Mouse (Mus musculus): ENCODE measurements around the gene Il17ra. TPM values are rescaled to one million over a fixed set of nuclear protein-coding genes. Genes with fewer than 3 reads are reported as not detected.

The Il17ra gene
- polyA plus RNA-seq, 1 experiment from 2014 or later = 10.6 TPM

- no peak for ATAC-seq
These were observed 5.2 kb downstream of the Il17ra start for GRCm38 (mm10) chr6:120468259-120468658.

GRCm38 (mm10) chr6:120469268-120469667 is 6.2 kb downstream of the Il17ra start:
- no peak overlapping the region for H3K4me3 ChIP-seq (ENCODE audit: low read depth, low read length)
- TF ChIP-seq EP300 (IDR thresholded peaks at IDR 0.05; ENCODE audit: low read depth) = no peak
- peak; percentile 50 for TF ChIP-seq CTCF (IDR thresholded peaks at IDR 0.05; ENCODE audit: low read depth)
- DNase-seq (no peak), ATAC-seq (no peak)
- H3K9me3 ChIP-seq (ENCODE audit: low read length) = no peaks in the 10 kb centered on the region
- peak overlapping the region; percentile 73 for H3K27ac ChIP-seq (ENCODE audit: low read depth)
- 65% methylated on average over 3 of the region's 3 CpGs for WGBS (ENCODE audit: insufficient replicate concordance)
- H3K4me2 ChIP-seq (ENCODE audit: low read depth, low read length) = no peak overlapping the region; the same call in 1 of the 2 replicates
- H3K36me3 ChIP-seq (replicated peaks; ENCODE audit: insufficient read depth, low read length) = peaks cover 6% of the 10 kb centered on the region
- no peaks in the 10 kb centered on the region for H3K27me3 ChIP-seq (ENCODE audit: insufficient read depth, low read length)
- no peak overlapping the region for H3K9ac ChIP-seq (replicated peaks)
- H3K4me1 ChIP-seq (ENCODE audit: insufficient read depth) = peaks cover 75% of the 10 kb centered on the region

More at GRCm38 (mm10) chr6:120468259-120468658, 5.2 kb downstream of the Il17ra start:
- DNase-seq = no peak
- peaks cover 69% of the 10 kb centered on the region for H3K4me1 ChIP-seq (ENCODE audit: insufficient read depth)
- no peak overlapping the region for H3K4me3 ChIP-seq (ENCODE audit: low read depth, low read length)
- no peaks in the 10 kb centered on the region for H3K27me3 ChIP-seq (ENCODE audit: insufficient read depth, low read length)
- no peaks in the 10 kb centered on the region for H3K36me3 ChIP-seq (replicated peaks; ENCODE audit: insufficient read depth, low read length)
- no peak overlapping the region for H3K27ac ChIP-seq (ENCODE audit: low read depth)
- no peak overlapping the region for H3K4me2 ChIP-seq (ENCODE audit: low read depth, low read length)
- no peaks in the 10 kb centered on the region for H3K9me3 ChIP-seq (ENCODE audit: low read length)
- TF ChIP-seq EP300 (IDR thresholded peaks at IDR 0.05; ENCODE audit: low read depth) (no peak), CTCF (IDR thresholded peaks at IDR 0.05; ENCODE audit: low read depth) (no peak)
- WGBS (ENCODE audit: insufficient replicate concordance) = 75% methylated on average over 4 of the region's 4 CpGs
- H3K9ac ChIP-seq (replicated peaks) = no peak overlapping the region

DNA sequence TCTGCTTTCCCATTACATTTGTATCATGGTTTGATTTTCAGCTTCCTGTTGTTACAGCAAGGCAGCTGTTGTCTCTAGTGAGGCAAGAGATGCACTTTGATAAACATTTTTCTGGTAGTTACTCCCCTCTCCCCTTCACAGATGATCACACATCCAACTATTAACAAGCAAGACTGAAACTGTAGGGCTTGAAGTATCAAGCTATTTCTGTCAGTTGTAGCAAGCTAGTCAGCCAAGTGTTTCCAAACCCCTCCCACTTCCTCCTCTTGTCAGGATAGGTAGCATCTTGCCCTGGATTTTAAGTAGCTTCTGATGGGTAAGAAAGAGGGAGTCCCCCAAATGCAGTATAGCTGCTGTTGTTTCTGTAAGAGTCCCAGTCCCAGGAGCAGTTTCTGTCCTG is 6.7 kb downstream of the Il17ra start:
- no peak for TF ChIP-seq EP300 (IDR thresholded peaks at IDR 0.05; ENCODE audit: low read depth)
- no peak for TF ChIP-seq CTCF (IDR thresholded peaks at IDR 0.05; ENCODE audit: low read depth)
- Histone ChIP-seq H3K4me1 (ENCODE audit: insufficient read depth) (peaks cover 73% of the 10 kb centered on the region), H3K4me3 (ENCODE audit: low read depth, low read length) (no peak overlapping the region), H3K4me2 (ENCODE audit: low read depth, low read length) (peak overlapping the region; percentile 47), H3K9ac (replicated peaks) (0 out of 2 replicates have a peak overlapping the region, but pooled peaks have one; percentile 16), H3K27me3 (ENCODE audit: insufficient read depth, low read length) (no peaks in the 10 kb centered on the region), H3K36me3 (replicated peaks; ENCODE audit: insufficient read depth, low read length) (peaks cover 11% of the 10 kb centered on the region), H3K27ac (ENCODE audit: low read depth) (peak overlapping the region; percentile 73), H3K9me3 (ENCODE audit: low read length) (no peaks in the 10 kb centered on the region)
- ATAC-seq (no peak), DNase-seq (no peak)

GRCm38 (mm10) chr6:120470666-120471065 is 7.6 kb downstream of the Il17ra start:
- 31% methylated on average over 1 of the region's 1 CpGs for WGBS (ENCODE audit: insufficient replicate concordance)
- H3K9me3 ChIP-seq (ENCODE audit: low read length) = no peaks in the 10 kb centered on the region
- peaks cover 20% of the 10 kb centered on the region for H3K36me3 ChIP-seq (replicated peaks; ENCODE audit: insufficient read depth, low read length)
- peak overlapping the region; percentile 47; the same call in 1 of the 2 replicates for H3K4me2 ChIP-seq (ENCODE audit: low read depth, low read length)
- DNase-seq (no peak), ATAC-seq (peak; percentile 30)
- peaks cover 66% of the 10 kb centered on the region for H3K4me1 ChIP-seq (ENCODE audit: insufficient read depth)
- TF ChIP-seq CTCF (IDR thresholded peaks at IDR 0.05; ENCODE audit: low read depth) (no peak), EP300 (IDR thresholded peaks at IDR 0.05; ENCODE audit: low read depth) (no peak)
- no peak overlapping the region for H3K9ac ChIP-seq (replicated peaks)
- H3K27ac ChIP-seq (ENCODE audit: low read depth) = peak overlapping the region; percentile 73
- H3K27me3 ChIP-seq (ENCODE audit: insufficient read depth, low read length) = no peaks in the 10 kb centered on the region
- H3K4me3 ChIP-seq (ENCODE audit: low read depth, low read length) = no peak overlapping the region

DNA sequence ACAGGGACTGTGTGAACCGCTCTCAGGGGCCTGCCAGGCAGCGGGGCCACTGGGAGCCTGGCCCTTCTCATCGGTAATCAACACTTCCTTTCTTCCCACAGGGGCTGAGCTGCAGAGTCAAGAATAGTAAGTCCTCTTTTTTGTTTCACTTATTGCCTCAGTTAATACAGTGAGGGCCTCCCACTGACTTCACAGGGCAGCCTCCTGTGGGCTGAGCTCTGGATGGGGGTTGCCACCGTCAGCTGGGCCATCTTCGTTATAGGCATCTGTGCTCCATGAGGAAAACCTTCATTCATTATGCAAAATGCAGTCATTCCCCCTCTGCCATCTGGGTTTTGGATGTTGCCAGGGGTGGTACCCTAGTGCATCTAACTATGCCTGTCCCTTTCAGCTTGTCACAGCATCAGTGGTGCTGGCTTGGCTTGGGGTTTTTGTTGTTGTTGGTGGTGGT is 9.0 kb downstream of the Il17ra start:
- no peak for DNase-seq
- H3K9ac ChIP-seq (replicated peaks) = 0 out of 2 replicates have a peak overlapping the region, but pooled peaks have one; percentile 47
- peaks cover 59% of the 10 kb centered on the region for H3K4me1 ChIP-seq (ENCODE audit: insufficient read depth)
- TF ChIP-seq CTCF (IDR thresholded peaks at IDR 0.05; ENCODE audit: low read depth) = no peak
- TF ChIP-seq EP300 (IDR thresholded peaks at IDR 0.05; ENCODE audit: low read depth) = no peak
- whole genome bisulfite sequencing (ENCODE audit: insufficient replicate concordance) = 31% methylated on average over 5 of the region's 5 CpGs
- H3K27ac ChIP-seq (ENCODE audit: low read depth) = peak overlapping the region; percentile 70
- 0 out of 2 replicates have a peak overlapping the region, but pooled peaks have one; percentile 2 for H3K4me3 ChIP-seq (ENCODE audit: low read depth, low read length)
- H3K4me2 ChIP-seq (ENCODE audit: low read depth, low read length) = peak overlapping the region; percentile 24
- H3K36me3 ChIP-seq (replicated peaks; ENCODE audit: insufficient read depth, low read length) = peaks cover 33% of the 10 kb centered on the region
- H3K9me3 ChIP-seq (ENCODE audit: low read length) = no peaks in the 10 kb centered on the region
- no peaks in the 10 kb centered on the region for H3K27me3 ChIP-seq (ENCODE audit: insufficient read depth, low read length)
- ATAC-seq = no peak

DNA sequence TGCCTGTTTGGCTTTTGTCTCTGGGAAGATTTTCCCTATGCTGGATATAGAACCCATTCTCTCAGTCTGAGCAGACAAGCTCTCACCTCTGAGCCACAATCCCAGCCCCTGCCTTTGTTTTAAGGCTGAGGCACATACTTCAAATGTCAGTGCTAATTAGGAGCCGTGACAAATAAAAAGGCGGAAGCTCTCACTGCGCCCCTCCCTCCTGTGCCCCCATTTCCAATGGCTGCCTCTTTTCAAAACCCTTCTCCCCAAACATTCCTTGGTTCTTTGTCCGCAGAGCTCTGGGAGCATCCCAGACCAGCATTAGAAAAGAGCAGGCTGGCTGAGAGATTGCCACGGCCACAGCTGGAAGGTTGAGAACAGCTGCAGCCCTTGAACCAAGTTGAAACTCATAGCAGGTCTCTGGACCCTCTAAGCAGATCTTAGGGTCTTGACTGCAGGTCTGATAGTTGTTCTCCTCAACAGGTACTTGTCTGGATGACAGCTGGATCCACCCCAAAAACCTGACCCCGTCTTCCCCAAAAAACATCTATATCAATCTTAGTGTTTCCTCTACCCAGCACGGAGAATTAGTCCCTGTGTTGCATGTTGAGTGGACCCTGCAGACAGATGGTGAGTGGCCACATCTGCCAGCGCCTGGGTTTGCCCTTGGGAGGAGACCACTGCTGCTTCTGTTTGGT is 9.6 kb downstream of the Il17ra start:
- DNase-seq (no peak), ATAC-seq (no peak)
- Histone ChIP-seq H3K4me2 (ENCODE audit: low read depth, low read length) (peak overlapping the region; percentile 24), H3K27ac (ENCODE audit: low read depth) (peak overlapping the region; percentile 70; the same call in 1 of the 2 replicates), H3K27me3 (ENCODE audit: insufficient read depth, low read length) (no peaks in the 10 kb centered on the region), H3K9me3 (ENCODE audit: low read length) (no peaks in the 10 kb centered on the region), H3K4me1 (ENCODE audit: insufficient read depth) (peaks cover 55% of the 10 kb centered on the region), H3K4me3 (ENCODE audit: low read depth, low read length) (0 out of 2 replicates have a peak overlapping the region, but pooled peaks have one; percentile 2), H3K9ac (replicated peaks) (0 out of 2 replicates have a peak overlapping the region, but pooled peaks have one; percentile 47), H3K36me3 (replicated peaks; ENCODE audit: insufficient read depth, low read length) (peaks cover 37% of the 10 kb centered on the region)
- TF ChIP-seq CTCF (IDR thresholded peaks at IDR 0.05; ENCODE audit: low read depth) = no peak
- no peak for TF ChIP-seq EP300 (IDR thresholded peaks at IDR 0.05; ENCODE audit: low read depth)
- WGBS (ENCODE audit: insufficient replicate concordance) = 58% methylated on average over 8 of the region's 8 CpGs

Measured in liver, postnatal 0 days (tissue).